Mouse (Mus musculus) midbrain, embryonic 11.5 days (tissue): Measurements from ENCODE around the gene Zbtb20. TPM values are rescaled to one million over a fixed set of nuclear protein-coding genes. Genes with fewer than 3 reads are reported as not detected.

Source experiments
- ATAC-seq: fragments of 200-750 bp; cut with Nextera tagmentation; 2 replicates; pipeline ENCODE4 v1.8.0; 2017; ENCODE audit warnings: moderate TSS enrichment, moderate library complexity; ENCODE audit not compliant: low FRiP score
- DNase-seq: peaks from one replicate; pipeline ENCODE4 v3.0.0; 2015; ENCODE audit warnings: low spot score; ENCODE audit errors: missing footprints
- H3K27ac ChIP-seq: fragments of 300-500 bp; sonication (generic); 2 replicates; pipeline ENCODE4 v1.5.1; 2014; ENCODE audit warnings: low read depth, low read length
- H3K27me3 ChIP-seq: fragments of 300-500 bp; sonication (generic); 2 replicates; pipeline ENCODE4 v1.6.1; 2014; ENCODE audit warnings: mild to moderate bottlenecking, low read length, moderate library complexity, mixed read lengths; ENCODE audit not compliant: control insufficient read depth, insufficient read depth
- H3K36me3 ChIP-seq: fragments of 300-500 bp; sonication (generic); 2 replicates; pipeline ENCODE4 v1.6.1; 2014; ENCODE audit warnings: mild to moderate bottlenecking, low read length, moderate library complexity, mixed read lengths; ENCODE audit not compliant: control insufficient read depth, insufficient read depth
- H3K4me1 ChIP-seq: fragments of 300-500 bp; sonication (generic); 2 replicates; pipeline ENCODE4 v1.6.1; 2014; ENCODE audit warnings: low read length; ENCODE audit not compliant: control insufficient read depth, insufficient read depth
- H3K4me2 ChIP-seq: fragments of 300-500 bp; sonication (generic); 2 replicates; pipeline ENCODE4 v1.6.1; 2014; ENCODE audit warnings: mild to moderate bottlenecking, moderate library complexity
- H3K4me3 ChIP-seq: fragments of 300-500 bp; sonication (generic); 2 replicates; pipeline ENCODE4 v1.5.1; 2014; ENCODE audit warnings: low read depth, low read length
- H3K9ac ChIP-seq: fragments of 300-500 bp; sonication (generic); 2 replicates; pipeline ENCODE4 v1.6.1; 2014; ENCODE audit warnings: low read length
- H3K9me3 ChIP-seq: fragments of 300-500 bp; sonication (generic); 2 replicates; pipeline ENCODE4 v1.6.1; 2016; ENCODE audit warnings: low read length; ENCODE audit not compliant: control insufficient read depth
- WGBS: fragments of 180-500 bp; shearing (Covaris S2); extraction: QIAGEN DNeasy Blood & Tissue Kit; methylation state at CpG from one replicate; pipeline ENCODE4 v1.1.7; 2014; 5-methylcytosine and 5-hydroxymethylcytosine counted together
- polyA plus RNA-seq: library from polyadenylated mRNA; unstranded; fragments of >200 nt; fragmentation: Nextera tagmentation; extraction: Ambion mirVana; gene quantifications from 2 replicates; pipeline ENCODE4 v1.2.1, GENCODE M21; 2014

Gene Zbtb20
- polyA plus RNA-seq, 1 experiment from 2014 or later, result 45.6 TPM

DNA sequence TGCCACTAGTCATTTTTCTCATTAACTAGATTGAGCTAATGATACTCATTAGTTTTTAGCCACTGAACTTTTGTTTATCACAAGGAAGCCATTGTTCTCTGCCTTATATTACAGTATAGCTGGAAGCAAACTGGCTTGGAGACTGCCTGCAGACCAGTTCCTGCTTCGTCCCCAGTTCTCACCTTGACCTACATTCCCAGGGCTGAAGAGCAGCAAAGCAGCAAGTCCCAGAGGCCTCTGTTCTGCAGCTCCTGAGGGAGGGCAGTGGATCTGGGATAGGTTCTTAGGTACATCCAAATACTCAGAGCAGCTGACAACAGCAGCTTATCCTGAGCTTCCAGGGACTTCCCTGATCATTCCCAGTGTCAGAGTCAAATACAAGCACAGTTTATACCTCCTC, 652.6 kb downstream of the Zbtb20 start:
- H3K9me3 ChIP-seq, result no peaks in the 10 kb centered on the region
- no peak overlapping the region for H3K4me2 ChIP-seq
- H3K27me3 ChIP-seq, result no peaks in the 10 kb centered on the region
- ATAC-seq (no peak), DNase-seq (no peak)
- no peak overlapping the region for H3K4me3 ChIP-seq
- no peak overlapping the region for H3K9ac ChIP-seq
- no peaks in the 10 kb centered on the region for H3K36me3 ChIP-seq
- H3K27ac ChIP-seq, result no peak overlapping the region
- WGBS, result 89% methylated on average over 1 of the region's 1 CpGs
- no peaks in the 10 kb centered on the region for H3K4me1 ChIP-seq

DNA sequence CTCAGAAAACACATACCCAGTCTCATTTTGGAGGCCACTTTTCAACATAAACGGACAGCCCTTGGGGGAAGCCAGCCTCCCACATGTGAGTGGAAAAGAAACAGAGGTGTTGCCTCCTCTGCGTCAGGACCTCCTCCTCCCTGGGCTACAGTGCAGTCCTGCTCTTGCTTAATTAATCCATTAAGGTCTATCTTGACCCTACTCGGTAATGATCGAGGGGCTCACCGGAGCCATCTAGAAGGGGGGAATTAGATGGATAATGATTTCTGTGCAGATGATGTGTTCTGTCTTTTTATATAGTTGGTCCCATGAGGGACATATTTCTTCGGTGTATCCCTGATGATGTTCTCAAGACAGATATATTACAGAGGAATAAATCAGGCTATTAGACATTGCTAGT, 655.6 kb downstream of the Zbtb20 start:
- no peak overlapping the region for H3K27ac ChIP-seq
- no peak for DNase-seq
- no peaks in the 10 kb centered on the region for H3K36me3 ChIP-seq
- H3K4me2 ChIP-seq, result no peak overlapping the region
- H3K4me1 ChIP-seq, result no peaks in the 10 kb centered on the region
- H3K9ac ChIP-seq, result no peak overlapping the region
- no peaks in the 10 kb centered on the region for H3K27me3 ChIP-seq
- 90% methylated on average over 6 of the region's 6 CpGs for WGBS
- H3K9me3 ChIP-seq, result no peaks in the 10 kb centered on the region
- no peak overlapping the region for H3K4me3 ChIP-seq
- no peak for ATAC-seq

DNA sequence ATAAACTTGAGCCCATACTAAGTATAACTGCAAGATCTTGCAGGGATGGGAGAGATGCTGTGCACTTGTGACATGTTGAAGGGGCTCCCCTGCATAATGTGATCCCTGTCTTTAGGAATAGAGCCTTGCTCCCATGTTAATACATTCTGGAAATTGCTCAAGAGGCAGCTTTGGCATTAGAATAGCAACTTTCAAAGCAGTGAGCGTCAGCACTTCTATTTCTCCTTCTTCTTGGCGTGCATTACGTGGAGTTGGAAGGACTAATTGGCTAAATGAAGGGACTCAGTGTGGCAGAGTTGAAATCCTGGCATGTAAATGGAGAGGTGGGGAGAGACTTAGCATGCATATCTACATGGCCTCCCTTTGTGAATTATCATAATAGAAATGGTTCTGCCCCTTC, 658.4 kb downstream of the Zbtb20 start:
- no peaks in the 10 kb centered on the region for H3K4me1 ChIP-seq

DNA sequence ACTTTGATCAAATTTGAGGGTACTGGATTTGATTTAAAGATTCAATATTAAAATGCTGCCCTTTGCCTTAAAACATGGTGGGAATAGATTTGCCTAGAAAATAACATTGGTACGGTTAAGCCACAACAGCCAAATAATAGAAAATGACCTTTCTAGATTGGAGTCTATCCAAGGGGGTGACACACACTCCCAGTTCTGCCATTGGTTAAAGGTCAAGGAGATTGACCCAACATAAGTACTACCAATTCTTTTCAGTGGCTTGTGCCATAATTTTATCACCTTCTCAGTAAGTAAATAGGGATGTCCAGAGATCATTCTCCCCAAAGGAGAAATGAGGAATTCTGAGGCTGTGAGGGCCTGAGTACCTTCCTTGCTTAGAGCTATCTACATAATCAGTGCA, 660.2 kb downstream of the Zbtb20 start:
- Histone ChIP-seq H3K9ac (no peak overlapping the region), H3K27ac (no peak overlapping the region), H3K36me3 (no peaks in the 10 kb centered on the region), H3K4me2 (no peak overlapping the region), H3K9me3 (no peaks in the 10 kb centered on the region), H3K27me3 (no peaks in the 10 kb centered on the region), H3K4me3 (no peak overlapping the region), H3K4me1 (no peaks in the 10 kb centered on the region)
- WGBS, result 94% methylated on average over 1 of the region's 1 CpGs
- ATAC-seq, result no peak
- DNase-seq, result no peak

More for the DNA sequence above, 658.4 kb downstream of the Zbtb20 start:
- ATAC-seq, result no peak
- no peak overlapping the region for H3K4me2 ChIP-seq
- H3K9ac ChIP-seq, result no peak overlapping the region
- no peaks in the 10 kb centered on the region for H3K9me3 ChIP-seq
- no peak for DNase-seq
- no peak overlapping the region for H3K27ac ChIP-seq
- no peaks in the 10 kb centered on the region for H3K27me3 ChIP-seq
- 91% methylated on average over 3 of the region's 3 CpGs for WGBS
- no peak overlapping the region for H3K4me3 ChIP-seq
- H3K36me3 ChIP-seq, result no peaks in the 10 kb centered on the region

DNA sequence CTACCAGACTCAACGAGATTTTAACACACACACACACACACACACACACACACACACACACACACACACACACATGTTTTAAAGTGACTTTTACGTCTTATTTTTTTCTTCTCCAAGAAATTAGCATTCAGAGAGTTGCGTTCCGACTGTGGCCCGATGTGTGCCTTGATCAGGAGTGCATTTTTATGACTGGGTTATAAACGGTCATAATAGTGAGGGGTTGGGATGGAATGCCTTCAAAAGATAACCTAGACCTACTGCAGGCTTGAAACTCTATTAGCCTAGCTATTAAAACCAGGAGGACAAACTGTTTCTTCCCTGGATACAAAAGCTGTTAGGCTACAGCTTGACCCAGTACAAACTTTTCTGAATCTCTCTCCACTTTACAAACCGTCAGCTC, 661.5 kb downstream of the Zbtb20 start:
- Histone ChIP-seq H3K27ac (no peak overlapping the region), H3K4me3 (no peak overlapping the region), H3K9ac (no peak overlapping the region), H3K4me1 (no peaks in the 10 kb centered on the region), H3K36me3 (no peaks in the 10 kb centered on the region), H3K4me2 (no peak overlapping the region), H3K9me3 (no peaks in the 10 kb centered on the region), H3K27me3 (no peaks in the 10 kb centered on the region)
- no peak for ATAC-seq
- DNase-seq, result no peak
- WGBS, result 88% methylated on average over 7 of the region's 7 CpGs

DNA sequence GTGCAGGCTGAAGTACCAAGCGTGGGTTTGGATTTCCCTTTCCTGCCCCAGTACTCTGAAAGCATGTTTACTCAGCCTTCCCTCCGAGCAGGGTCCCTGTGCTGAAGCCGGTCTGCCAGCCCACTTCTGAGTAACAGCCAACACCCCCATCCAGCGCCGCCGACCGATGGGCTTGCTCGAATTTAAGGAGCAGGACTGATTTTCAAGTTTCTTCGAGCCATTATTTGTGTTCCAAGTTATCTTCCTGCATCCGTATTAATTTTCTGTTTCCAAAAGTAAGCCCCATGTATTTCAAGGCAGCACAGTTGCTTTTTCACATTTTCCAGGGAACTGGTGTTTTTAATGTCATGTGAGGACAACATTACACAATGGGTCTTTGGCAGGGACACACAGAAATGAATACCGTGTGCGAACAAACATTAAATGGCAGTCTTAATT, 664.0 kb downstream of the Zbtb20 start:
- H3K9me3 ChIP-seq, result no peaks in the 10 kb centered on the region
- no peak for DNase-seq
- H3K4me3 ChIP-seq, result no peak overlapping the region
- H3K4me2 ChIP-seq, result no peak overlapping the region
- no peaks in the 10 kb centered on the region for H3K36me3 ChIP-seq
- no peaks in the 10 kb centered on the region for H3K4me1 ChIP-seq
- H3K27ac ChIP-seq, result no peak overlapping the region
- H3K27me3 ChIP-seq, result no peaks in the 10 kb centered on the region
- H3K9ac ChIP-seq, result no peak overlapping the region
- WGBS, result 83% methylated on average over 12 of the region's 12 CpGs
- ATAC-seq, result no peak

DNA sequence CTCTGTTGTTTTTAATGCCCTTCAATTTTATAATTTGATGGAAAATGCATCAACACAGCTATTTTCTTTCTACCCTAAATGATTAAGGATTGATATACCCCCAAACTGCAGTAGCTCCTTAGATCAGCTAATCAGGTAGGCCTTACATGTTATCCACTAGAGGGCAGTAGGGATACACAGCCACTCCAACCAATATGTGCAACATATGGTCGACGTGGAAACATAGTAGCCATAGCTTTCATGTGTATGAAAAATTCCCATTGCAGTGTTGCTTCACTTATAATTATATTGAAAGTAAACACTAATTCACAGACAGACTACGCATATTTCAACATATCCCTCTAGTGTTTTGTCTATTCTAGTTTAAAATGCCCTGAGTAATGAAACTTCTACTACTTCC, 664.4 kb downstream of the Zbtb20 start:
- H3K4me1 ChIP-seq, result no peaks in the 10 kb centered on the region
- DNase-seq, result peak; percentile 85
- no peak overlapping the region for H3K4me3 ChIP-seq
- 0 out of 2 replicates have a peak, but pooled peaks have one; percentile 58 for ATAC-seq
- H3K9me3 ChIP-seq, result no peaks in the 10 kb centered on the region
- no peaks in the 10 kb centered on the region for H3K27me3 ChIP-seq
- H3K9ac ChIP-seq, result no peak overlapping the region
- WGBS, result 33% methylated on average over 3 of the region's 3 CpGs
- no peaks in the 10 kb centered on the region for H3K36me3 ChIP-seq
- no peak overlapping the region for H3K27ac ChIP-seq
- no peak overlapping the region for H3K4me2 ChIP-seq

DNA sequence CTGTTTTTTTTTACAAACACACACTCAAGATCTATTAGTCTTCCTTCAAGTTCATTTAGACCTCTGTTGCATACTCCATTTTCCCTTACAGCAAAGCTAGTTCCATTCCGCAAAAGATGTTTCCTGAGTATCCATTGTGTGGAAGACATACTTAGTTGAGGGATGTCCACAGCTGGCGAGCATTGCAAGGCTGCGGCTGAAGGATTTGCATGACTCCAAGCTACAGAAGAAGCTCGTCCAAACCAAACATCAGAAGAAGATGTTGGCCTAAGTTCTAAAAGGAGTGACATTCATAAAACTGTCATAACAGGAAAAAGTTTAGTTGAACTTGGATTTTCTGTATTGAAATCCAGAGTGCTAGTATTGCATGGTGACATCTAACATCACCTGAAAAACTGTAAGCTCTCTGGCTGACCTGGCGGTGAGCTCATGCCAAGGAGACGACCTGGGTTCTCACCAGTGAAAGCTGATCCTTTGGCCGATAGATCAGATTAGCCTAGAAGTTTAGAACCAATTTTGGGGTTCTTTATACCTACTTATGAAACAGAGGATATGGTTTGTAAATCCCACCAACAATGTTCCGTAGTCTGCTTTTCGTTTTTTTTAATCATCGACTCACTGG, 665.0 kb downstream of the Zbtb20 start:
- Histone ChIP-seq H3K4me2 (no peak overlapping the region), H3K27ac (no peak overlapping the region), H3K4me3 (no peak overlapping the region), H3K27me3 (no peaks in the 10 kb centered on the region), H3K36me3 (no peaks in the 10 kb centered on the region), H3K9ac (no peak overlapping the region), H3K9me3 (no peaks in the 10 kb centered on the region), H3K4me1 (no peaks in the 10 kb centered on the region)
- DNase-seq (no peak), ATAC-seq (no peak)
- 94% methylated on average over 10 of the region's 10 CpGs for WGBS

DNA sequence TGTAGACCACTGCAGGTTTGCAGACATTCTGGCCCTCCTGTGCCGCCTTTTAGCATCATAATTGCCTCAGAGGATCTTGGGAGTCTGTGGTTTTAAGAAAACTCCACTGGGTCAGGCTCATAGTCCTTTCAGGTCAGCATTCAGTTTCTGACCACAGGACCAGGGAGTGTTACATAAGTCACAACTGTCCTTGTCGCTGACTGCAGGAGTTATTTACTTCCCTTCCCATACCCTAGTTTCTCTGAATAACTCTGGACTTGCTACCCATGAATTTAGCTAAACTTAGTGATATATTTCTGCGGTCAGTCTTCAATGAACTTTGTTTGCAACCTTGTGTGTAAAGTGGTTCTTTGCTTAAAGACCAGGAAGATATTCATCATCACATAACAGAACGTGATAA, 669.6 kb downstream of the Zbtb20 start:
- no peak overlapping the region for H3K9ac ChIP-seq
- 93% methylated on average over 4 of the region's 4 CpGs for WGBS
- DNase-seq (no peak), ATAC-seq (no peak)
- H3K27me3 ChIP-seq, result no peaks in the 10 kb centered on the region
- H3K4me2 ChIP-seq, result no peak overlapping the region
- no peak overlapping the region for H3K27ac ChIP-seq
- no peak overlapping the region for H3K4me3 ChIP-seq
- H3K9me3 ChIP-seq, result no peaks in the 10 kb centered on the region
- H3K36me3 ChIP-seq, result no peaks in the 10 kb centered on the region
- H3K4me1 ChIP-seq, result peaks cover 18% of the 10 kb centered on the region; the same call in 1 of the 2 replicates
